Mouse (Mus musculus): Measurements from ENCODE around the gene Nek3.

Nek3 gene

GRCm38 (mm10) chr8:22143764-22144491 lies 22.3 kb downstream of the Nek3 start:
- no peak for DNase-seq (ENCODE audit: low spot score)

- no peak for DNase-seq (ENCODE audit: low spot score)
Observed at GRCm38 (mm10) chr8:22142592-22142991, 23.6 kb downstream of the Nek3 start.

GRCm38 (mm10) chr8:22141836-22142385 lies 24.3 kb downstream of the Nek3 start:
- DNase-seq (ENCODE audit: low spot score): no peak

GRCm38 (mm10) chr8:22136462-22136861 lies 29.8 kb downstream of the Nek3 start:
- DNase-seq (ENCODE audit: low spot score): peak; percentile 25

GRCm38 (mm10) chr8:22134750-22135135 lies 31.5 kb downstream of the Nek3 start:
- no peak for DNase-seq (ENCODE audit: low spot score)

GRCm38 (mm10) chr8:22134078-22134749 lies 32.0 kb downstream of the Nek3 start:
- DNase-seq (ENCODE audit: low spot score): no peak

- DNase-seq (ENCODE audit: low spot score): peak; percentile 32
Observed at GRCm38 (mm10) chr8:22132062-22132461, 34.2 kb downstream of the Nek3 start.

GRCm38 (mm10) chr8:22124220-22125152 lies 41.7 kb downstream of the Nek3 start, which contains the start of gene Nek5:
Nek5 (minus strand) TSS chr8:22125053.
- peak; percentile 37 for DNase-seq (ENCODE audit: low spot score)

- DNase-seq (ENCODE audit: low spot score): no peak
Observed at GRCm38 (mm10) chr8:22107020-22107419, 59.2 kb downstream of the Nek3 start.

GRCm38 (mm10) chr8:22091568-22091967 lies 74.7 kb downstream of the Nek3 start:
- no peak for DNase-seq (ENCODE audit: low spot score)

- no peak for DNase-seq (ENCODE audit: low spot score)
Observed at GRCm38 (mm10) chr8:22089226-22089625, 77.0 kb downstream of the Nek3 start.

- no peak for DNase-seq (ENCODE audit: low spot score)
Observed at GRCm38 (mm10) chr8:22079313-22080007, 86.8 kb downstream of the Nek3 start.

All from urinary bladder, postnatal 14 days (tissue).